Mouse (Mus musculus): ENCODE results near the gene Agtr1a.

Gene Agtr1a

GRCm38 (mm10) chr13:30336148-30336801 lies at the start of gene Agtr1a:
Gene Agtr1a, plus strand, starts transcription at chr13:30336441.
- peak; percentile 75 for DNase-seq

DNA sequence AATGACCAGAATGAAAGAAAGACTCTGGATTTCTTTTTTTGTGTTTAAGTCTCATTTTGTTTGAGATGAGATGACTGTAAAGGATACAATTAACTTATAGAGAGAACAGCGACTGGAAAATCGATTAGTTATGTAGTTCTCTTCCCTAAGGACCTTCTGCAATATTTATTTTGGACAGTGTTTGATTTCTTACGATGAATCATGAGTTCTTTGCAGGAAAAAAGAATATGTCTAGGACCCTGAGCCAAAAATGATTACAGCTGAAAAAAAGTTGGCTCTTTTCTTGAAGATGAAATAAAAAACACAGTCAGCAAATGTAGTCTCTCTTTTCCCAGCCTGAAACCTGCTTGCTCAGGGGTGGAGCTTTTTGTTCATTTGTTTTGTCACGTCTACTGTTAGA lies 26.0 kb upstream of the Agtr1a start:
- DNase-seq = no peak

GRCm38 (mm10) chr13:30324669-30325346 lies 11.4 kb upstream of the Agtr1a start:
- DNase-seq = no peak

- DNase-seq = no peak
Measured at GRCm38 (mm10) chr13:30331061-30331460, 5.2 kb upstream of the Agtr1a start.

DNA sequence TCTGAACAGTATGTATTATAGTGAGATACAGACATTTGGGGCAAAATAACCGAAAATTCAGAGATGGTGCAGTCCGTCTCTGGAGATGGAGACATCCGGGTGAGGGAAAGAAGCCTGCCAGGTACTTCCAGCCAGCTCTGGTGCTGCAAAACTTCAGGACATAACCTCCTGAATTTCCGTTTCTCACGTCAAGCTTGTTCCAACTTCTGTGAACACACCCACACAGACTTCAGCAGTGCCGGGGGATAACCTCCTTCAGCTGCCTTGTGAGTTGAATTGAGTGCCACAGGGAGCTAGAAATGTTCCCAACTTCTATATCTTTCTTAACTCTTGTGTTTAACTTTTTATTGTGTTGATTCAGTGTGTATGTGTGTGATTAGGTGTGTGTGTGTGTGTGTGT lies 4.4 kb upstream of the Agtr1a start:
- DNase-seq = no peak

DNA sequence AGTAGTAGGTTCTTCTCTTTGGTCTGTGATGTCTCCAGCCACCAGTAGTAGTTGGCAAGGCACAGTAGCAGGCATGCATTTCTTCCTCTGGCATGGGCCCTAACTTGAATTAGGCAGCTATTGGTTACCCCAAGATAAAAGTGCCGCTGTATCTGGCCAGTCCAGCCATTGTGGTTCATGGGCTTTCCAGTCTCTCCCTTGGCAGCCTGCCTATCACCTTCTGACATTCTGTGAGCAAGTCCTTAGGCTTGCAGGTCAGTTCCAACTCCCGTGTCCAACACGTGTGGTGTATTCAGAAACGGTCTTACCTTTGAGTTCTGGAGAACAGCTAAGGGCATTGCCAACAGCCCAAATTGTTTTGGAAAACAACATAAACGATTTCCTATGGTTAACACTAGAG lies 3.7 kb upstream of the Agtr1a start:
- DNase-seq = no peak

- no peak for DNase-seq
Measured at GRCm38 (mm10) chr13:30334667-30335066, 1.6 kb upstream of the Agtr1a start.

- peak; percentile 18 to 20 for DNase-seq
Measured at GRCm38 (mm10) chr13:30336913-30337312, 672 bp downstream of the Agtr1a start.

DNA sequence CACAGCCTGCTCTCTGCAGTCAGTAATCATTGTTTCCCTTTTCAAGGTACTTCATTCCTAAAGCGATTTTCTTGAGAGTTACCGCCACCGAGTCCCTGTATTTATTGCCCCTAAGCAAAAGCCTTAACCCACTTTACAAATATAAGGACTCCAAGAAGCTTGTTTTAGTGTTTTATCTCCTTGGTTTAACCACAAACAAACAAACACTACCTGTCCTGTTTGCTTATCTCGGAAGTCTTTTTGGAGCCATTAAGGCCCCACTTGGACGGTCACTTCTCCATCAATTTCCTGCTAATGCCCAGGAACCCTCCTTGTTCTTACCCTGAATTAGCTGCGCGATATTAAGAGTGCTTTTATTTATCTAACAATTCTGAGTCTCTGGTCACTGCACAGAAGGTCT lies 1.4 kb downstream of the Agtr1a start:
- DNase-seq = no peak

GRCm38 (mm10) chr13:30338576-30338975 lies 2.3 kb downstream of the Agtr1a start:
- no peak for DNase-seq

- no peak for DNase-seq
Measured at GRCm38 (mm10) chr13:30339927-30340326, 3.7 kb downstream of the Agtr1a start.

GRCm38 (mm10) chr13:30341987-30342898 lies 6.0 kb downstream of the Agtr1a start:
- DNase-seq = peak; percentile 22 to 33

DNA sequence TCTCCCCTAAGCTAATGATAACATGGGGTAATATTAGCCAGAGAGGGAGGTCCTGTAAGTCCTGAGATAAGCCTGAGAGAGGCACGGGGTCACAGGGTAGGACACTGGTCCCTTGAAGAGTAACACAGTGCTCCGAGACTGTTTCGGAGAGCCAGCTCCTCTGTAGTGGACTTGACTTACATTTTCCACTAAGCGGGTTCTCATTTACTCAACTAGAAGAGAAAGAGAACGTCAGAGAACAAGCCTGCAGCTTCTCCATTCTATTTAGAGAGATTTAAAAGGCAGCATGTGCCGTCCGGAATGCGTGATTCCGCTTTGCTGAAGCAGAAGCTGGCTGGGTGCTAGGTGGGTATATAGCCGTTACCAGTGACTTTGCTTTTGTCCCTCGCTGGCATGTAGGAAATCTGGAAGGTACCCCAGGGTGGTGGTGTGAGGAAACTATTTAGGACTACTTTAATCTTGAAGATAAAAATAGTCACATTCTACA lies 9.2 kb downstream of the Agtr1a start:
- DNase-seq = no peak

DNA sequence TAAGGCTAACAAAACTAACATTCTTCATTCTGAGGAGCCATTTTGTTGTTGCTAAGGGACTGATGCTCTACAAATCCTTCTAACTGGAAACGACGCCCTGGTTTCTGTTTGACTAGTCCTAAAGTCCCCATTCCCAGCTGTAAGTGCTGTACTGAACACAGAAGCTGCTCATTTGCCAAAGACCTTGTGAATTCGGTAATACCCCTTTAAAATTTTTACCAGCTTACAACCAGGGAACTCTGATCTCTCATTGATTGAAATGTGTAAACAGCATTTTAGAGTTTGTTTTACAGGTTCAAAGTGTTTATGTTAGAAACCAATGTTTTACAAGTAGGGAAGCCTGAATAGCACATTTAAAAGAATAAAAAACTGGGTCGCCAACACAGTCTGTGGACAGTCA lies 10.6 kb downstream of the Agtr1a start:
- no peak for DNase-seq

DNA sequence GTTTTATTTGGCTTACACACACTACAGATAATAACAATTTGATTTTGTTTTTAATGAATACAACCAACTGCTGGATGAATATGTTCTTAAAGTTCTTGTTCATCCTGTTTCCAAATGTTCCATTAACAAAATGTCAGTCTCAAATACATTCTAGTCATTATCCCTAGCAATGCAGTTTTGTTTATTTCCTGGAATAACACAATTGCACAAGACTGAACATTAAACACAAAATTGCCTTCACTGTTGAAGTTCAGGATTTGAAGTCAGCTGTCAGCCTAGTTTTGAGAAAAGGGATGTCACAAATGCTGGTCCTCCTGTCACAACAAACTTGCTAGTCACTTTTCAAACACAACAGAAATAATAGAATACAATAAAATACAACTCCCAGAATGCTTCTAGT lies 12.1 kb downstream of the Agtr1a start:
- DNase-seq = no peak

DNA sequence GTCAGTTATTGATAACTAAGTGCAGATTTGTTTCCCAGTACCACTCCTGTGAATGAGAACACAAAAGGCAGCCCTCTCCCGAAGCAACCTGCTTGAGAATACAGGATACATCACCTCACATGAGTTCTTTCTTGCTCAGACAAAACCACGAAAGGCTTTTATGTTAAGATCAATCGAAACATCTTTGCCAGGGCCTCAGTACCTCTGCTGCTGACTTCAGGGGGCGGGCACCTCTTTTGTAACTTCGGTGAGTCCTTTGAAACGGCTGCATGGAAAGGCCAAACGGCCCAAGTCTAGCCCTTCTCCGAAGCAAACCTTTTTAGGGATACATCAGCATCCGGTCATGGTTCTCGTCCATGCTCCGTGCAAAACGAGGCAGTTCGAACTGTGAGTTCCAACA lies 15.7 kb downstream of the Agtr1a start:
- DNase-seq = no peak

GRCm38 (mm10) chr13:30354991-30355580 lies 18.8 kb downstream of the Agtr1a start:
- peak; percentile 54 to 61 for DNase-seq

GRCm38 (mm10) chr13:30355979-30356378 lies 19.7 kb downstream of the Agtr1a start:
- no peak for DNase-seq

- DNase-seq = peak; percentile 32 to 40
Measured at GRCm38 (mm10) chr13:30358456-30359168, 22.4 kb downstream of the Agtr1a start.

DNA sequence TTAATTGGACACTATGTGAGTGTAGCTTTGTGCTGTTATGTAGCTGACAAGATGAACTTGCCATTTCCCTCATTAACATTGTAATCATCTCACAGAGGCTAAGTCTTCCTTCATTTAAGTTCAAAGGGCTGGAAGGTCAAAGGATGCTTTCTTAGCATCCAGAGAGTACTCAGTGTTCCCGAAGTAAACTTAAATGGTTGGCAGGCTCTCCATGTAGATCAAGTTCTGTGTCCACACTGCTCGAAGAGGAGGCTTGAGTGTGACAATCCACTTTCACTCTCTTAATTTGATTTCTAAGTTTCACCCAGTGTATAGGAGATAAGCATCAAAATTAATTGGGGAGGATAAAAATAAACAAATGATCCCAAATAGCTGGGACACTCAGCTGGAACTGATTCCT lies 23.6 kb downstream of the Agtr1a start:
- DNase-seq = no peak

GRCm38 (mm10) chr13:30361002-30361401 lies 24.8 kb downstream of the Agtr1a start:
- no peak for DNase-seq

DNA sequence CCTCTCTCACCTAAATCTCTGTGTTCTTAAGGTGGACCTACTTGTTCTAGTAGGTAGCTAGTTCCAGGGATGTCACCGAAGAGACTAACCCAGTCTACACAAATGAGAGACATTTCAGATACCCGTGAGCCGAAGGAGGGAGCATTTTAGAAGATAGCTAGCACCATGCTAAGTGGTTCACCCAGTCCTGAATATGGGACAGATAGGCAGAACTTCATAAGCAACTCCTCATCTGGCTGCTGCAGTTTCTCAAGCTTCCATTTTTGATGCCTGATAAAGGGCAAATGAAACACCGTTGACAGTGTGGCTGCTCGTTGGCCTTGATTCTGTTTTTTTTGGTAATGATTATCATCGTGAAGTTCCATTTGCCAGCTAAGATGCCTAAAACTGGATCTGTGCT lies 25.8 kb downstream of the Agtr1a start:
- DNase-seq = no peak
